Mouse (Mus musculus) midbrain, embryonic 13.5 days (tissue): Measurements from ENCODE around the gene Gm43552. TPM values are rescaled to one million over a fixed set of nuclear protein-coding genes. Genes with fewer than 3 reads are reported as not detected.

Experiments
- ATAC-seq: fragments of 200-750 bp; cut with Nextera tagmentation; 2 replicates; pipeline ENCODE4 v1.8.0; 2017; ENCODE audit warnings: mild to moderate bottlenecking, moderate TSS enrichment, moderate library complexity
- H3K27ac ChIP-seq: fragments of 300-500 bp; sonication (generic); 2 replicates; pipeline ENCODE4 v1.5.1; 2015; ENCODE audit warnings: inconsistent platforms, mild to moderate bottlenecking, moderate library complexity
- H3K27me3 ChIP-seq: fragments of 300-500 bp; sonication (generic); 2 replicates; pipeline ENCODE4 v1.6.1; 2015; ENCODE audit warnings: mild to moderate bottlenecking, inconsistent platforms
- H3K36me3 ChIP-seq: fragments of 300-500 bp; sonication (generic); 2 replicates; pipeline ENCODE4 v1.6.1; 2015; ENCODE audit warnings: mild to moderate bottlenecking, inconsistent platforms
- H3K4me1 ChIP-seq: fragments of 300-500 bp; sonication (generic); replicated peaks from 2 replicates; pipeline ENCODE4 v1.6.1; 2015; ENCODE audit warnings: inconsistent platforms
- H3K4me2 ChIP-seq: fragments of 300-500 bp; sonication (generic); replicated peaks from 2 replicates; pipeline ENCODE4 v1.6.1; 2015; ENCODE audit warnings: moderate library complexity, mild to moderate bottlenecking, inconsistent platforms
- H3K4me3 ChIP-seq: fragments of 300-500 bp; sonication (generic); replicated peaks from 2 replicates; pipeline ENCODE4 v1.5.1; 2015; ENCODE audit warnings: mild to moderate bottlenecking, inconsistent platforms
- H3K9ac ChIP-seq: fragments of 300-500 bp; sonication (generic); replicated peaks from 2 replicates; pipeline ENCODE4 v1.6.1; 2015; ENCODE audit warnings: mild to moderate bottlenecking, inconsistent platforms
- H3K9me3 ChIP-seq: fragments of 300-500 bp; sonication (generic); 2 replicates; pipeline ENCODE4 v1.6.1; 2016; ENCODE audit warnings: mild to moderate bottlenecking, inconsistent platforms
- WGBS: fragments of 180-500 bp; shearing (Covaris S2); methylation state at CpG from one replicate; pipeline ENCODE4 v1.1.7; 2015; 5-methylcytosine and 5-hydroxymethylcytosine counted together
- polyA plus RNA-seq: library from polyadenylated mRNA; unstranded; fragments of >200 nt; fragmentation: Nextera tagmentation; extraction: Ambion mirVana; gene quantifications from 2 replicates; pipeline ENCODE4 v1.2.1, GENCODE M21; 2015

Gene Gm43552
- polyA plus RNA-seq, 1 experiment from 2014 or later: not detected

DNA sequence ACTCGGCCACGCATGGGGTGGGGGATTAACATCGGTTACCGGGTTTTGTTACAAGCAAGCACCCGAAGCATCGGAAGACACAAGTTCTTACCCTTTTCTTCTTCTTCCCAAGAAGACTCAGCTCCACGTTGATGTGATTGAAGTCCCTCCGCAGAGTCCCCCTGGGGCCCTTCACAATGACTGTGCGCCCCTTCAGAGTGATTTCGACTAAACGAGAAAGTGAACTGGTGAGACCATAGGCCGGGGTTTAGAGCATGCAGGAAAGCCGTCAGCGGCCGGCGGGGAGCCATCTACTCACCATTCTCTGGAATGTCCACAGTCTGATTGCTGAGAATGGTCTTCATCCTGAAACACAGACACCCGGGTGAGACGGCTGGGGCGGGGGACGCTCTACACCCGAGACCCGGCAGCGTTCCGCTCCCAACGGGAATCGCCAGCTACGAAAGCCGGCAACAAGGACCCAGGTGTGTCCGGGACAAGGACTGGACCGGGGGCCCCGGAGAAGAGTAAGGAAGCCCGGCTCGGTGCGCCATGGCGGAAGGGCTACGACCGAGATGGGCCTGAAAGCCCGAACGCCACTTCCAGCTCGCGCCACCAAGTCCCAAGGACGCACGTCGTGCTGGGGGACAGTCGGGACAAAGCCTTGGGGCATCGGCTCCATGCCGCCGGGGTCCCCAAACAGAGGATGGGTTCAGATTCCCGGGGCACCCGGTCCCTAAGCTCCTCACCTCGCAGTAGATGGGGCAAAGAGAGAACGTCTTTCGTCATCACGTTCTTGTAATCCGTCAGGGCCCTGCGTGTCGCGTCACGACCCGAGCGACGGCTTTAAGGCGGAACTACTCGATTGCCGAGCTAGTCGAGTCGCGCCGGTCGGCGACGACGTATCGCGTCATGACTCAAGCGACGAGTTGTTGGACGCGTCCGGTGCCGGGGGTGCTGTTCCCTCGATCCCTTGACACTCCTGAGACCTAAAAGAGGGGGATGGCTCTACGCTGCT, 101.7 kb downstream of the Gm43552 start, which contains the start of the genes Rpl9 and Lias:
Gene Rpl9, minus strand, starts transcription at position 797 of the 997 bp plus-strand sequence.
Gene Lias, plus strand, starts transcription at position 850 of the 997 bp plus-strand sequence.
- H3K4me1 ChIP-seq: peaks cover 37% of the 10 kb centered on the region
- ATAC-seq: peak; percentile 97
- peak within 1 kb of the TSS; percentile 98 for H3K4me3 ChIP-seq
- H3K27me3 ChIP-seq: no peaks in the 10 kb centered on the region
- peak within 1 kb of the TSS; percentile 90 for H3K4me2 ChIP-seq
- peak within 1 kb of the TSS; percentile 93 for H3K27ac ChIP-seq
- peak within 1 kb of the TSS; percentile 99 for H3K9ac ChIP-seq
- H3K9me3 ChIP-seq: no peaks in the 10 kb centered on the region
- peaks cover 45% of the 10 kb centered on the region for H3K36me3 ChIP-seq
- under 1% methylated on average over 83 of the region's 83 CpGs for WGBS

DNA sequence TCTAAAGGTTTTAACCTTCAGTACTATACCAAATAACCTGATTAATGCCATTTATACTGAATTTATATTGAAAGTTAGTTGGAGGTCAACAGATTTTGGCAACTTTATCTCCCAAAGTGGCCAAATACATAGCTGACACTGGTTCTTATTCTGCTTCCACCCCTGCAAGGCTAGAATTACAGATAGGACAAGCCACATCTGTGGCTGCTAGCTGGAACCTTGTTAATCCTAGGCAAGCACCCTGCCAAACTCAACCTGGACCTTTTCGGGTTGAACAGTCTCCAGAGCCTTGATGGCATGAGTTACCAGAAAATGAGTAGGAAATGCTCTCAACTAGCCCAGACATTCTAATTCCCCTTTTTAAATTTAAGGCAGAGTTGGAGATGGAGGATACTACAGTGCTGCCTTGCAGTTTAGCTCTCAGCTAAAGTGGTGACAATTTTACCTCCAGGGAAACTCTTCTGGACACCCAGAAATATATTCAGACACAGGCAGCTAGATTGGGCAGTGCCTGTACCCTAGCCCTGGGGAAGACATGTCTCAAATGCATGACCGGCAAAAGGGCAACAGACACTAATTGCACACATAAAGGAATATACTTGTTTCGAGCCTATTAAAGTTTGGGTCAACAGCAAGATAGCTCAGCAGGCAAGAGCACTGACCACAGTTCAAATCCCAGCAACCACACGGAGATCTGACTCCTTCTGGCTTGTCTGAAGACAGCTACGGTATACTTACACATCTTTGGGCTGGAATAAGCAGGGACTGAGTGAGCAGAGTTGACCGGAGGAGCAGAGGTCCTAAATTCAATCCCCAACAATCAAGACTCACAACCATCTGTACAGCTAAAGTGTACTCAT, 105.4 kb downstream of the Gm43552 start:
- H3K27ac ChIP-seq: no peak overlapping the region
- no peak for ATAC-seq
- no peak overlapping the region for H3K4me2 ChIP-seq
- H3K4me1 ChIP-seq: peaks cover 26% of the 10 kb centered on the region
- H3K4me3 ChIP-seq: no peak overlapping the region
- WGBS: 83% methylated on average over 6 of the region's 6 CpGs
- no peak overlapping the region for H3K9ac ChIP-seq
- H3K27me3 ChIP-seq: no peaks in the 10 kb centered on the region
- H3K36me3 ChIP-seq: peaks cover 46% of the 10 kb centered on the region
- no peaks in the 10 kb centered on the region for H3K9me3 ChIP-seq

DNA sequence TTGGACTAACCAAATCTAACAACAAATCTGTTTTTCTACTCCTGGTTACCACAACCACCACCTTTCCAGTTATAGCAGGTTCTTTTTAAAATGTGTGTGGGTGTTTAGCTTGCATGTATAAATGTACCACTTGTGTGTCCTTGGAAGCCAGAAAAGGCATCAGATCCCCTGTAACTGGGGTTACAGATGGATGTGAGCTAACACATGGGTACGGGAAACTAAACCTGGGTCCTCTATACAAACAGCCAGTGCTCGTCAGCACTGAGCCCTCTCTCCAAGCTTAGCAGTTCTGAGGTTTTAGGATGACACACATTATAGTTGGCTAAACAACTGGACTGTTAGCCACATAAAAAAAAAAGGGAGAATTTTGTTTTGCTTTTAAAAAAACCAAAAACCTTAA, 106.9 kb downstream of the Gm43552 start:
- ATAC-seq: no peak
- Histone ChIP-seq H3K4me3 (no peak overlapping the region), H3K27me3 (no peaks in the 10 kb centered on the region), H3K4me1 (peaks cover 21% of the 10 kb centered on the region), H3K4me2 (no peak overlapping the region), H3K9ac (no peak overlapping the region), H3K36me3 (peaks cover 46% of the 10 kb centered on the region), H3K9me3 (no peaks in the 10 kb centered on the region), H3K27ac (no peak overlapping the region)
- WGBS: 83% methylated on average over 2 of the region's 2 CpGs

Other genes with a start within 250 kb of the Gm43552 start
- gene Rfc1, start 157.2 kb downstream of the Gm43552 start, polyA plus RNA-seq: 35.4 and 42.8 TPM in 2 replicates
- gene Klb, start 144.5 kb downstream of the Gm43552 start, polyA plus RNA-seq: 0.09 and 0.10 TPM in 2 replicates
- 684 and 687 TPM in 2 replicates for gene Rpl9, start 101.4 kb downstream of the Gm43552 start, polyA plus RNA-seq
- gene Lias, start 101.3 kb downstream of the Gm43552 start, polyA plus RNA-seq: 59.4 and 70.3 TPM in 2 replicates
- 50.4 and 52.0 TPM in 2 replicates for gene Ugdh, start 56.9 kb downstream of the Gm43552 start, polyA plus RNA-seq
- 164 and 167 TPM in 2 replicates for gene Smim14, start 44.4 kb upstream of the Gm43552 start, polyA plus RNA-seq
- gene Ube2k, start 44.4 kb upstream of the Gm43552 start, polyA plus RNA-seq: 197 and 204 TPM in 2 replicates
- 66.2 and 67.6 TPM in 2 replicates for gene Pds5a, start 205.4 kb upstream of the Gm43552 start, polyA plus RNA-seq